Mouse (Mus musculus) forebrain, embryonic 14.5 days (tissue): Measurements from ENCODE around the gene Apaf1. TPM values are rescaled to one million over a fixed set of nuclear protein-coding genes. Genes with fewer than 3 reads are reported as not detected.

Experiments used
- ATAC-seq: fragments of 200-750 bp; cut with Nextera tagmentation; 2 replicates; pipeline ENCODE4 v1.8.0; 2017; ENCODE audit warnings: mild to moderate bottlenecking, moderate library complexity
- DNase-seq: peaks from one replicate; pipeline ENCODE4 v3.0.0-alpha.2; 2015; ENCODE audit warnings: low spot score
- H3K27ac ChIP-seq: fragments of 300-500 bp; sonication (generic); 2 replicates; pipeline ENCODE4 v1.5.1; 2014; ENCODE audit warnings: low read depth, mild to moderate bottlenecking, control low read depth, low read length, moderate library complexity
- H3K27me3 ChIP-seq: fragments of 300-500 bp; sonication (generic); replicated peaks from 2 replicates; pipeline ENCODE4 v1.6.1; 2014; ENCODE audit warnings: low read length, control low read depth, mixed read lengths; ENCODE audit not compliant: control insufficient read depth, insufficient read depth
- H3K36me3 ChIP-seq: fragments of 300-500 bp; sonication (generic); 2 replicates; pipeline ENCODE4 v1.6.1; 2014; ENCODE audit warnings: low read length, control low read depth; ENCODE audit not compliant: control insufficient read depth, insufficient read depth
- H3K4me1 ChIP-seq: fragments of 300-500 bp; sonication (generic); 2 replicates; pipeline ENCODE4 v1.6.1; 2014; ENCODE audit warnings: antibody characterized with exemption, low read length, control low read depth; ENCODE audit not compliant: control insufficient read depth, insufficient read depth
- H3K4me2 ChIP-seq: fragments of 300-500 bp; sonication (generic); 2 replicates; pipeline ENCODE4 v1.6.1; 2014; ENCODE audit warnings: mild to moderate bottlenecking, control low read depth, low read length
- H3K4me3 ChIP-seq: fragments of 300-500 bp; sonication (generic); 2 replicates; pipeline ENCODE4 v1.5.1; 2014; ENCODE audit warnings: low read depth, low read length, control low read depth
- H3K9ac ChIP-seq: fragments of 300-500 bp; sonication (generic); 2 replicates; pipeline ENCODE4 v1.6.1; 2014; ENCODE audit warnings: mild to moderate bottlenecking, low read length, control low read depth, moderate library complexity
- H3K9me3 ChIP-seq: fragments of 300-500 bp; sonication (generic); replicated peaks from 2 replicates; pipeline ENCODE4 v1.6.1; 2016; ENCODE audit warnings: low read length, control low read depth, mixed read lengths; ENCODE audit not compliant: control insufficient read depth
- WGBS: fragments of 180-500 bp; shearing (Covaris S2); extraction: QIAGEN DNeasy Blood & Tissue Kit; methylation state at CpG from one replicate; pipeline ENCODE4 v1.1.7; 2014; 5-methylcytosine and 5-hydroxymethylcytosine counted together
- polyA plus RNA-seq: library from polyadenylated mRNA; unstranded; fragments of >200 nt; fragmentation: Nextera tagmentation; extraction: Ambion mirVana; gene quantifications from 2 replicates; pipeline ENCODE4 v1.2.1, GENCODE M21; 2014

Gene Apaf1
- polyA plus RNA-seq, 1 experiment from 2014 or later = 22.9 TPM

- 34% methylated on average over 6 of the region's 6 CpGs for WGBS
- ATAC-seq (no peak), DNase-seq (no peak)
- H3K4me3 ChIP-seq = peak overlapping the region; percentile 99
- H3K27me3 ChIP-seq = no peaks in the 10 kb centered on the region
- H3K4me1 ChIP-seq = peaks cover 10% of the 10 kb centered on the region
- peaks cover 39% of the 10 kb centered on the region for H3K36me3 ChIP-seq
- H3K4me2 ChIP-seq = peak overlapping the region; percentile 81
- H3K9me3 ChIP-seq = no peaks in the 10 kb centered on the region
- H3K9ac ChIP-seq = peak overlapping the region; percentile 97
- H3K27ac ChIP-seq = no peak overlapping the region
Measured at GRCm38 (mm10) chr10:91122646-91123045, 40.1 kb upstream of the Apaf1 start.

- H3K36me3 ChIP-seq = peaks cover 80% of the 10 kb centered on the region
- H3K9me3 ChIP-seq = no peaks in the 10 kb centered on the region
- H3K4me3 ChIP-seq = no peak overlapping the region
- no peak overlapping the region for H3K4me2 ChIP-seq
- no peak overlapping the region for H3K27ac ChIP-seq
- H3K27me3 ChIP-seq = no peaks in the 10 kb centered on the region
- no peak for DNase-seq
- WGBS = 92% methylated on average over 12 of the region's 12 CpGs
- no peak for ATAC-seq
- no peaks in the 10 kb centered on the region; the same call in 1 of the 2 replicates for H3K4me1 ChIP-seq
- no peak overlapping the region for H3K9ac ChIP-seq
Measured at GRCm38 (mm10) chr10:91116958-91117357, 34.4 kb upstream of the Apaf1 start.

GRCm38 (mm10) chr10:91109841-91110240, 27.3 kb upstream of the Apaf1 start:
- Histone ChIP-seq H3K36me3 (peaks cover 20% of the 10 kb centered on the region), H3K9ac (no peak overlapping the region), H3K9me3 (no peaks in the 10 kb centered on the region), H3K4me1 (no peaks in the 10 kb centered on the region), H3K4me3 (no peak overlapping the region), H3K27ac (no peak overlapping the region), H3K27me3 (no peaks in the 10 kb centered on the region), H3K4me2 (no peak overlapping the region)
- no peak for DNase-seq
- WGBS = 74% methylated on average over 4 of the region's 4 CpGs
- no peak for ATAC-seq

- ATAC-seq (no peak), DNase-seq (no peak)
- Histone ChIP-seq H3K9me3 (no peaks in the 10 kb centered on the region), H3K4me3 (no peak overlapping the region), H3K36me3 (no peaks in the 10 kb centered on the region), H3K9ac (no peak overlapping the region), H3K27me3 (no peaks in the 10 kb centered on the region), H3K4me2 (no peak overlapping the region), H3K27ac (no peak overlapping the region), H3K4me1 (no peaks in the 10 kb centered on the region)
- WGBS = 87% methylated on average over 3 of the region's 3 CpGs
Measured at GRCm38 (mm10) chr10:91105981-91106380, 23.4 kb upstream of the Apaf1 start.

- no peaks in the 10 kb centered on the region for H3K27me3 ChIP-seq
- ATAC-seq (no peak), DNase-seq (no peak)
- WGBS = 95% methylated on average over 14 of the region's 14 CpGs
- no peak overlapping the region for H3K27ac ChIP-seq
- no peaks in the 10 kb centered on the region for H3K4me1 ChIP-seq
- H3K4me2 ChIP-seq = no peak overlapping the region
- no peaks in the 10 kb centered on the region for H3K9me3 ChIP-seq
- no peak overlapping the region for H3K4me3 ChIP-seq
- H3K9ac ChIP-seq = no peak overlapping the region
- H3K36me3 ChIP-seq = no peaks in the 10 kb centered on the region
Measured at GRCm38 (mm10) chr10:91102799-91103590, 20.4 kb upstream of the Apaf1 start.

GRCm38 (mm10) chr10:91101936-91102335, 19.4 kb upstream of the Apaf1 start:
- H3K9ac ChIP-seq = no peak overlapping the region
- no peak overlapping the region for H3K27ac ChIP-seq
- H3K9me3 ChIP-seq = no peaks in the 10 kb centered on the region
- no peak for DNase-seq
- H3K4me3 ChIP-seq = no peak overlapping the region
- H3K36me3 ChIP-seq = no peaks in the 10 kb centered on the region
- no peaks in the 10 kb centered on the region for H3K4me1 ChIP-seq
- WGBS = 93% methylated on average over 25 of the region's 25 CpGs
- no peaks in the 10 kb centered on the region for H3K27me3 ChIP-seq
- no peak overlapping the region for H3K4me2 ChIP-seq
- ATAC-seq = no peak

- Histone ChIP-seq H3K4me3 (no peak overlapping the region), H3K9ac (no peak overlapping the region), H3K27ac (no peak overlapping the region), H3K36me3 (no peaks in the 10 kb centered on the region), H3K4me2 (no peak overlapping the region), H3K9me3 (no peaks in the 10 kb centered on the region), H3K4me1 (no peaks in the 10 kb centered on the region), H3K27me3 (no peaks in the 10 kb centered on the region)
- WGBS = 74% methylated on average over 1 of the region's 1 CpGs
- ATAC-seq = no peak
- no peak for DNase-seq
Measured at GRCm38 (mm10) chr10:91100101-91100500, 17.5 kb upstream of the Apaf1 start.

- Histone ChIP-seq H3K4me1 (no peaks in the 10 kb centered on the region), H3K27me3 (no peaks in the 10 kb centered on the region), H3K9me3 (no peaks in the 10 kb centered on the region), H3K27ac (no peak overlapping the region), H3K4me2 (no peak overlapping the region), H3K36me3 (no peaks in the 10 kb centered on the region), H3K9ac (no peak overlapping the region), H3K4me3 (no peak overlapping the region)
- DNase-seq = no peak
- WGBS = 91% methylated on average over 8 of the region's 8 CpGs
- no peak for ATAC-seq
Measured at GRCm38 (mm10) chr10:91098056-91098455, 15.5 kb upstream of the Apaf1 start.

GRCm38 (mm10) chr10:91094251-91095104, 11.9 kb upstream of the Apaf1 start:
- Histone ChIP-seq H3K4me1 (no peaks in the 10 kb centered on the region), H3K4me2 (no peak overlapping the region), H3K27ac (no peak overlapping the region), H3K36me3 (no peaks in the 10 kb centered on the region), H3K4me3 (no peak overlapping the region), H3K27me3 (no peaks in the 10 kb centered on the region), H3K9me3 (no peaks in the 10 kb centered on the region), H3K9ac (no peak overlapping the region)
- DNase-seq (no peak), ATAC-seq (no peak)
- WGBS = 90% methylated on average over 15 of the region's 15 CpGs
